Mouse (Mus musculus): ENCODE results near the gene Kirrel2. TPM values are rescaled to one million over a fixed set of nuclear protein-coding genes. Genes with fewer than 3 reads are reported as not detected.
A peak's percentile ranks its signal among the peaks of the same experiment; 100 is the strongest.
"Not testable (repeated sequence)": the region's sequence is repeated elsewhere in the genome, so short reads cannot be mapped to it uniquely, and the experiment has no call there.

The Kirrel2 gene
- total and polyA plus RNA-seq, 3 experiments, result not detected

DNA sequence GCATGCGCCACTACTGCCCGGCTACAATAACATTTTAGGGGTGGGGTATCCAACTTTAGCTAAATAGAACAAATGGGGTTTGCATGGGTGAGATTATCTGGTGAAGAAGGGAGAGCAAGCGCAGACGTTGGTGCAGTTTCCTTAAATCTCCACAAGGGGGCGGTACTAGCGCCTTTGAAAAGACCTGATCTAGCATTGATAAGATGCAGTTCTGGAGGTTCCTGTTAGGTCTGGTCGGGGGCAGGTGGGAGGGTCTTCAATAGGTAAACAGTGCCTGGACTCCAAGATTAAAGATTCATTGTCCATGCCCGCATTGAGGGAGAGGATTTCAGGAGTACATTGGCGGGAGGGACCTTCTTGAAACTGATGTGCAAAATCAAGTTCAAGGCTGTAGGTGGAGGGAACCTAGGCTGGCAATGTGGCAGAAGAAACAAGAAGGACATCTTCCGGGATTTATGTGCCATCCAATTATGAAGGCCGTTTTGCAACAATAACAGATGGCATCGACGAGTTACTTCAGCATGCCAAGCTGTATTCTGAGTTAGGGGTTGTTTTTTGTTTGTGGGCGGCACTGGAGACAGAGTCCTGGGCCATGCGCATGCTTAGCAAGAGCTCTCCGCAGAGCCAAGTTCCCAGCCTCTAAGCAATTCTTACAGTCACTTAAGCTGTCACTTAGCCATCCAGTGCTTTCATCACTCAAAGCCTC, 32.9 kb upstream of the Kirrel2 start:
- no peak for TF ChIP-seq GATA1 (IDR thresholded peaks at IDR 0.05; ENCODE audit: borderline replicate concordance, low read length)
- TF ChIP-seq POLR2AphosphoS5 (IDR thresholded peaks at IDR 0.05; ENCODE audit: insufficient replicate concordance, low read depth, low read length), result no peak
- peak; percentile 67 for TF ChIP-seq CTCF (IDR thresholded peaks at IDR 0.05; ENCODE audit: low read depth, low read length)
- no peak for TF ChIP-seq GATA2 (IDR thresholded peaks at IDR 0.05; ENCODE audit: borderline replicate concordance, low read depth, low read length)
- no peak for ATAC-seq (ENCODE audit: extremely low read depth, insufficient number of reproducible peaks, low FRiP score, poor library complexity, severe bottlenecking)
- peaks cover 10% of the 10 kb centered on the region; the same call in 1 of the 2 replicates for H3K27me3 ChIP-seq (ENCODE audit: insufficient read depth, low read length)

DNA sequence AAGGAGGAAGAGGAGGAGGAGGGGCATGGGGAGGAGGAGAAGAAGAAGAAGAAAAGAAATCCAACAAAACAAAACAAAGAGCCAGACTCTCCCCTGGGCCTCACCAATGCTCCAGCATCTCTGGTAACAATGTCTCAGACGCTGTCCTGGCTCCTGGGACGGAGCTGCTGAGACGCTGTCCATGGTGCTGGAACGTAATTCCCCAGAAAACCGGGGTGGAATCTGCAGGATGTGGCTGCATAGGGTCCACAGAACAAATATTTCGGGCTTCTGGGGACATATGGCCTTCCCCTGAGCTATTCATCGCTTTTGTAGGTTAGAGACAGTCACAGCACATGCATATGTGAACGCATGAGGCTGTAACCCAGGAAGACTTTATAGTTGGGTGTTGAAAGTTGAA, 26.8 kb upstream of the Kirrel2 start:
- DNase-seq (ENCODE audit: low spot score) (peak; percentile 40), ATAC-seq (ENCODE audit: extremely low read depth, insufficient number of reproducible peaks, low FRiP score, poor library complexity, severe bottlenecking) (no peak)
- Histone ChIP-seq H3K9me3 (replicated peaks) (no peaks in the 10 kb centered on the region), H3K4me3 (ENCODE audit: low read depth, low read length) (no peak overlapping the region), H3K36me3 (replicated peaks) (no peaks in the 10 kb centered on the region), H3K4me1 (ENCODE audit: insufficient read depth, low read depth, low read length) (no peaks in the 10 kb centered on the region), H3K27me3 (ENCODE audit: insufficient read depth, low read length) (no peaks in the 10 kb centered on the region)
- TF ChIP-seq POLR2AphosphoS5 (IDR thresholded peaks at IDR 0.05; ENCODE audit: insufficient replicate concordance, low read depth, low read length), result no peak
- no peak for TF ChIP-seq GATA1 (IDR thresholded peaks at IDR 0.05; ENCODE audit: borderline replicate concordance, low read length)
- TF ChIP-seq GATA2 (IDR thresholded peaks at IDR 0.05; ENCODE audit: borderline replicate concordance, low read depth, low read length), result no peak
- no peak for TF ChIP-seq CTCF (IDR thresholded peaks at IDR 0.05; ENCODE audit: low read depth, low read length)
- no peak for TF ChIP-seq TAL1 (conservative IDR thresholded peaks at IDR 0.05; ENCODE audit: low read depth, low read length)

More for the DNA sequence above, 32.9 kb upstream of the Kirrel2 start:
- Histone ChIP-seq H3K9me3 (replicated peaks) (no peaks in the 10 kb centered on the region), H3K4me3 (ENCODE audit: low read depth, low read length) (no peak overlapping the region), H3K36me3 (replicated peaks) (no peaks in the 10 kb centered on the region), H3K4me1 (ENCODE audit: insufficient read depth, low read depth, low read length) (no peaks in the 10 kb centered on the region)
- DNase-seq (ENCODE audit: low spot score), result no peak

DNA sequence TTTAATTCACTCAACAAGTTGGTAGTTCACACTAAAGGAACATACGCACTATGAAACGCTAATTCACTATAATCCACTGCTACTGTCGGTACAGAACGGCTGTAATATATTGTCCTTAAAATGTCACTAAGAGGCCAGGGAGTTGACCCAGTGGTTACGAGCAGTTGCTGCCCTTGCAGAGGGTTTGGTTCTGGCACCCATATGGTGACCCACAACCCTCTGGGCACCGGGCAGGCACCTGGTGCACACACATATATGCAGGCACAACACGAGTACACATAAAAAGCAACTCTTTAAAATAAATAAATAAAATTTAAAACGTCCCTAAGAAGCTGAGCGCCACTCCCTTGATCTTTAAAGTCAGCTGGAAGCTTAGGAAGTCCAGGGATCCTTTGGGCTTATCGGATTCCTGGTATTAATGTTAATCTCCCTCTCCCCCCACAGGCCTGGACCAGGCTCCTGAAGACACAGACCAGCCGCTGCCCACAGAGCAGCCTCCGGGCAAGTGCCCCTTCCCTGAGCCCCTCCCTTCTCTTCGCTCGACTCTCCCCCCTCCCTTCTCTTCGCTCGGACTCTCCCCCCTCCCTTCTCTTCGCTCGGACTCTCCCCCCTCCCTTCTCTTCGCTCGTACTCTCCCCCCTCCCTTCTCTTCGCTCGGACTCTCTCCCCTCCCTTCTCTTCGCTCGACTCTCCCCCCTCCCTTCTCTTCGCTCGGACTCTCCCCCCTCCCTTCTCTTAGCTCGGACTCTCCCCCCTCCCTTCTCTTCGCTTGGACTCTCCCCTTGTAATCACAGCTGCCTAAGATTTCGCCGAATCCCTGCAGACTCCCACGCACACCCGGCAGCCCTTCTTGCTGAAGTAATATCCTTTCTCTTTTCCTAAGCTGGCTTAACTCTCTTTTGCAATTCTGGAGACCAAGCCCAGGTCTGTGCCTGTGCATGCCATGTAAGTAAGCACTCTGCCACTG, 20.2 kb upstream of the Kirrel2 start:
- DNase-seq (ENCODE audit: low spot score), result no peak

DNA sequence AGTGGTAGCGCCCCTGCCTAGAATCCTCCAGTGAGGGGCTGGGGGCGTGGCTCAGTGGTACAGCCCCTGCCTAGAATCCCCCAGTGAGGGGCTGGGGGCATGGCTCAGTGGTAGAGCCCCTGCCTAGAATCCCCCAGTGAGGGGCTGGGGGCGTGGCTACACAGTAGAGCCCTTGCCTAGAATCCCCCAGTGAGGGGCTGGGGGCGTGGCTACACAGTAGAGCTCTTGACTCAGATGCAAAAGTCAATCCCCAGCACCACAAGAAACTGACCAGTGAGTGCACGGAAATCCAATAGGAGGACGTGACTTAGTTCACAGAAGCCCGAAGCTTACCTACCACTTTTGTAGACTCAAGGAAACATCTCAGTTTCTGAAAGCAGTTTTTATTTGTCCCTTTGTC, 18.6 kb upstream of the Kirrel2 start:
- H3K27me3 ChIP-seq (ENCODE audit: insufficient read depth, low read length); H3K4me3 ChIP-seq (ENCODE audit: low read depth, low read length); H3K4me1 ChIP-seq (ENCODE audit: insufficient read depth, low read depth, low read length); H3K36me3 ChIP-seq (replicated peaks); H3K9me3 ChIP-seq (replicated peaks); DNase-seq (ENCODE audit: low spot score); ATAC-seq (ENCODE audit: extremely low read depth, insufficient number of reproducible peaks, low FRiP score, poor library complexity, severe bottlenecking): not testable (repeated sequence)

More for the DNA sequence above, 20.2 kb upstream of the Kirrel2 start:
- no peaks in the 10 kb centered on the region for H3K36me3 ChIP-seq (replicated peaks)
- no peaks in the 10 kb centered on the region for H3K4me1 ChIP-seq (ENCODE audit: insufficient read depth, low read depth, low read length)
- ATAC-seq (ENCODE audit: extremely low read depth, insufficient number of reproducible peaks, low FRiP score, poor library complexity, severe bottlenecking), result no peak
- no peak overlapping the region for H3K4me3 ChIP-seq (ENCODE audit: low read depth, low read length)
- H3K9me3 ChIP-seq (replicated peaks), result no peaks in the 10 kb centered on the region
- H3K27me3 ChIP-seq (ENCODE audit: insufficient read depth, low read length), result no peaks in the 10 kb centered on the region; the same call in 1 of the 2 replicates
- TF ChIP-seq GATA1 (IDR thresholded peaks at IDR 0.05; ENCODE audit: borderline replicate concordance, low read length) (no peak), CTCF (IDR thresholded peaks at IDR 0.05; ENCODE audit: low read depth, low read length) (no peak), POLR2AphosphoS5 (IDR thresholded peaks at IDR 0.05; ENCODE audit: insufficient replicate concordance, low read depth, low read length) (no peak), TAL1 (conservative IDR thresholded peaks at IDR 0.05; ENCODE audit: low read depth, low read length) (no peak), GATA2 (IDR thresholded peaks at IDR 0.05; ENCODE audit: borderline replicate concordance, low read depth, low read length) (no peak)

DNA sequence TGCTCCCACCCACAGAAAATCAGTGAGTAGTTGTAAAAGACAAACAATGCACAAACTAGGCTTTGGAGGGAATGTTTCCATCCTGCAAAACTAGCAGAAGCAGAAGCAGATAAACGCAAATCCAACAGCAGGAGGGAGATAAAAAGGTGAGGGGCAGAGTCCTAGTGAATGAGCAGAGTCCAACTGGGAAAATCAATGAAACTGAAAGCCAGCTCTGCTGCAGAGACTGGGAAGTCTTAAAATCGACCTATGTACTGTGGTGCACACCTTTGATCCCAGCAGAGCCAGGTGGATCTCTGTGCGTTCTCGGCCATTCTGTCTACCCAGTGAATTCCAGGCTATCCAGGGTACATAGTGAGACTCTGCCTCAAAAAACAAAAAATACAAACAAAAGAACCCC, 17.5 kb upstream of the Kirrel2 start:
- ATAC-seq (ENCODE audit: extremely low read depth, insufficient number of reproducible peaks, low FRiP score, poor library complexity, severe bottlenecking), result no peak
- Histone ChIP-seq H3K4me1 (ENCODE audit: insufficient read depth, low read depth, low read length) (no peaks in the 10 kb centered on the region), H3K27me3 (ENCODE audit: insufficient read depth, low read length) (no peaks in the 10 kb centered on the region; the same call in 1 of the 2 replicates)

DNA sequence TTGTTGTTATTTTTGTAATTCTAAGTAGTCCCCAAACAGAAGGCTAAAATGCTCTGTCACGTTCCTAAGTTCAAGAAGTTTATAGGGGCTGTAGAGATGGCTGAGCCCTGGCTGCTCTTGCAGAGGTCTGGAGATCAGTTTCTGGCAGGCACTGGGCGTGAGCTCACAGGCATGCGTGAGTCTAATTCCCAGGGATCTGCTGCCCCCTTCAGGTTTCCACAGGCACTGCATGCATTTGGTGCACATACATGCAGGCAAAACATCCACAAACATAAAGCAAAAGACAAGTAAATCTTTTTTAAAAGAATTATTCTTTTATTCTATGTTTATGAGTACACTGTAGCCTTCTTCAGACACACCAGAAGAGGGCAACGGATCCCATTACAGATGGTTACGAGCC, 14.9 kb upstream of the Kirrel2 start:
- ATAC-seq (ENCODE audit: extremely low read depth, insufficient number of reproducible peaks, low FRiP score, poor library complexity, severe bottlenecking), result no peak
- no peak overlapping the region for H3K4me3 ChIP-seq (ENCODE audit: low read depth, low read length)
- no peaks in the 10 kb centered on the region for H3K4me1 ChIP-seq (ENCODE audit: insufficient read depth, low read depth, low read length)
- TF ChIP-seq GATA1 (IDR thresholded peaks at IDR 0.05; ENCODE audit: borderline replicate concordance, low read length) (no peak), GATA2 (IDR thresholded peaks at IDR 0.05; ENCODE audit: borderline replicate concordance, low read depth, low read length) (no peak), POLR2AphosphoS5 (IDR thresholded peaks at IDR 0.05; ENCODE audit: insufficient replicate concordance, low read depth, low read length) (no peak), TAL1 (conservative IDR thresholded peaks at IDR 0.05; ENCODE audit: low read depth, low read length) (no peak), CTCF (IDR thresholded peaks at IDR 0.05; ENCODE audit: low read depth, low read length) (0 out of 2 replicates have a peak, but pooled peaks have one; percentile 34)
- no peaks in the 10 kb centered on the region; the same call in 1 of the 2 replicates for H3K27me3 ChIP-seq (ENCODE audit: insufficient read depth, low read length)
- DNase-seq (ENCODE audit: low spot score), result no peak
- H3K36me3 ChIP-seq (replicated peaks), result no peaks in the 10 kb centered on the region
- no peaks in the 10 kb centered on the region for H3K9me3 ChIP-seq (replicated peaks)

More for the DNA sequence above, 17.5 kb upstream of the Kirrel2 start:
- no peaks in the 10 kb centered on the region for H3K36me3 ChIP-seq (replicated peaks)
- no peak for DNase-seq (ENCODE audit: low spot score)
- TF ChIP-seq POLR2AphosphoS5 (IDR thresholded peaks at IDR 0.05; ENCODE audit: insufficient replicate concordance, low read depth, low read length) (no peak), GATA1 (IDR thresholded peaks at IDR 0.05; ENCODE audit: borderline replicate concordance, low read length) (no peak), GATA2 (IDR thresholded peaks at IDR 0.05; ENCODE audit: borderline replicate concordance, low read depth, low read length) (no peak), CTCF (IDR thresholded peaks at IDR 0.05; ENCODE audit: low read depth, low read length) (no peak), TAL1 (conservative IDR thresholded peaks at IDR 0.05; ENCODE audit: low read depth, low read length) (no peak)
- no peaks in the 10 kb centered on the region for H3K9me3 ChIP-seq (replicated peaks)
- H3K4me3 ChIP-seq (ENCODE audit: low read depth, low read length), result no peak overlapping the region
